Mouse (Mus musculus) liver, embryonic 12.5 days (tissue): ENCODE results near the gene Rnaseh2c. TPM values are rescaled to one million over a fixed set of nuclear protein-coding genes. Genes with fewer than 3 reads are reported as not detected.

Source experiments
- ATAC-seq: fragments of 200-750 bp; cut with Nextera tagmentation; 2 replicates; pipeline ENCODE4 v1.8.0; 2017; ENCODE audit warnings: moderate number of reproducible peaks, mild to moderate bottlenecking, moderate library complexity
- H3K27ac ChIP-seq: fragments of 300-500 bp; sonication (generic); 2 replicates; pipeline ENCODE4 v1.5.1; 2016; ENCODE audit warnings: mild to moderate bottlenecking
- H3K27me3 ChIP-seq: fragments of 300-500 bp; sonication (generic); replicated peaks from 2 replicates; pipeline ENCODE4 v1.6.1; 2016; ENCODE audit warnings: mild to moderate bottlenecking, moderate library complexity
- H3K36me3 ChIP-seq: fragments of 300-500 bp; sonication (generic); 2 replicates; pipeline ENCODE4 v1.6.1; 2016; ENCODE audit warnings: mild to moderate bottlenecking, moderate library complexity
- H3K4me1 ChIP-seq: fragments of 300-500 bp; sonication (generic); 2 replicates; pipeline ENCODE4 v1.6.1; 2016
- H3K4me2 ChIP-seq: fragments of 300-500 bp; sonication (generic); 2 replicates; pipeline ENCODE4 v1.6.1; 2016; ENCODE audit warnings: mild to moderate bottlenecking, moderate library complexity
- H3K4me3 ChIP-seq: fragments of 300-500 bp; sonication (generic); 2 replicates; pipeline ENCODE4 v1.5.1; 2016; ENCODE audit warnings: mild to moderate bottlenecking, moderate library complexity
- H3K9ac ChIP-seq: fragments of 300-500 bp; sonication (generic); 2 replicates; pipeline ENCODE4 v1.6.1; 2016; ENCODE audit warnings: mild to moderate bottlenecking, moderate library complexity
- H3K9me3 ChIP-seq: fragments of 300-500 bp; sonication (generic); replicated peaks from 2 replicates; pipeline ENCODE4 v1.6.1; 2016; ENCODE audit warnings: mild to moderate bottlenecking, moderate library complexity
- WGBS: fragments of 180-500 bp; shearing (Covaris S2); methylation state at CpG from one replicate; pipeline ENCODE4 v1.1.7; 2016; ENCODE audit not compliant: insufficient replicate concordance; 5-methylcytosine and 5-hydroxymethylcytosine counted together
- polyA plus RNA-seq: library from polyadenylated mRNA; unstranded; fragments of >200 nt; fragmentation: Nextera tagmentation; extraction: Ambion mirVana; gene quantifications from 2 replicates; pipeline ENCODE4 v1.2.1, GENCODE M21; 2016

The Rnaseh2c gene
- polyA plus RNA-seq, 1 experiment from 2014 or later = 177 TPM

- Histone ChIP-seq H3K27ac (peak overlapping the region; percentile 92), H3K4me3 (peak overlapping the region; percentile 90), H3K36me3 (peaks cover 52% of the 10 kb centered on the region), H3K9me3 (no peaks in the 10 kb centered on the region), H3K9ac (peak overlapping the region; percentile 92), H3K27me3 (no peaks in the 10 kb centered on the region), H3K4me1 (peaks cover 49% of the 10 kb centered on the region), H3K4me2 (peak overlapping the region; percentile 96)
- no peak for ATAC-seq
- WGBS = 83% methylated on average over 18 of the region's 18 CpGs
Observed at GRCm38 (mm10) chr19:5638416-5639005, 36.8 kb downstream of the Rnaseh2c start.

GRCm38 (mm10) chr19:5640339-5640738 lies 38.7 kb downstream of the Rnaseh2c start:
- Histone ChIP-seq H3K27me3 (no peaks in the 10 kb centered on the region), H3K9me3 (no peaks in the 10 kb centered on the region), H3K27ac (peak overlapping the region; percentile 92; the same call in 1 of the 2 replicates), H3K4me1 (peaks cover 49% of the 10 kb centered on the region), H3K4me3 (no peak overlapping the region), H3K36me3 (peaks cover 69% of the 10 kb centered on the region), H3K4me2 (peak overlapping the region; percentile 6; the same call in 1 of the 2 replicates), H3K9ac (no peak overlapping the region)
- WGBS = 72% methylated on average over 9 of the region's 9 CpGs
- no peak for ATAC-seq

GRCm38 (mm10) chr19:5641021-5641420 lies 39.3 kb downstream of the Rnaseh2c start:
- 78% methylated on average over 17 of the region's 17 CpGs for WGBS
- no peak for ATAC-seq
- no peak overlapping the region for H3K4me2 ChIP-seq
- peaks cover 47% of the 10 kb centered on the region for H3K4me1 ChIP-seq
- no peaks in the 10 kb centered on the region for H3K9me3 ChIP-seq
- no peak overlapping the region for H3K9ac ChIP-seq
- peaks cover 76% of the 10 kb centered on the region for H3K36me3 ChIP-seq
- peak overlapping the region; percentile 38; the same call in 1 of the 2 replicates for H3K27ac ChIP-seq
- no peaks in the 10 kb centered on the region for H3K27me3 ChIP-seq
- no peak overlapping the region for H3K4me3 ChIP-seq

- Histone ChIP-seq H3K27ac (no peak overlapping the region), H3K9ac (no peak overlapping the region), H3K36me3 (peaks cover 82% of the 10 kb centered on the region), H3K4me1 (peaks cover 41% of the 10 kb centered on the region), H3K4me2 (no peak overlapping the region), H3K27me3 (no peaks in the 10 kb centered on the region), H3K9me3 (no peaks in the 10 kb centered on the region), H3K4me3 (no peak overlapping the region)
- WGBS = 81% methylated on average over 8 of the region's 8 CpGs
- no peak for ATAC-seq
Observed at GRCm38 (mm10) chr19:5641641-5642040, 40.0 kb downstream of the Rnaseh2c start.

GRCm38 (mm10) chr19:5645280-5645679 lies 43.6 kb downstream of the Rnaseh2c start:
- Histone ChIP-seq H3K9me3 (no peaks in the 10 kb centered on the region), H3K9ac (no peak overlapping the region), H3K4me2 (no peak overlapping the region), H3K4me1 (peaks cover 43% of the 10 kb centered on the region), H3K27me3 (no peaks in the 10 kb centered on the region), H3K36me3 (peaks cover 83% of the 10 kb centered on the region), H3K4me3 (no peak overlapping the region), H3K27ac (no peak overlapping the region)
- no peak for ATAC-seq
- WGBS = 88% methylated on average over 9 of the region's 9 CpGs

- ATAC-seq = no peak
- peaks cover 83% of the 10 kb centered on the region for H3K36me3 ChIP-seq
- H3K4me2 ChIP-seq = no peak overlapping the region
- no peak overlapping the region; the same call in 1 of the 2 replicates for H3K27ac ChIP-seq
- peaks cover 37% of the 10 kb centered on the region for H3K4me1 ChIP-seq
- no peaks in the 10 kb centered on the region for H3K27me3 ChIP-seq
- no peak overlapping the region for H3K9ac ChIP-seq
- no peak overlapping the region for H3K4me3 ChIP-seq
- H3K9me3 ChIP-seq = no peaks in the 10 kb centered on the region
- WGBS = 84% methylated on average over 8 of the region's 8 CpGs
Observed at GRCm38 (mm10) chr19:5646731-5647330, 45.2 kb downstream of the Rnaseh2c start.

- Histone ChIP-seq H3K4me3 (no peak overlapping the region), H3K36me3 (peaks cover 83% of the 10 kb centered on the region), H3K27me3 (no peaks in the 10 kb centered on the region), H3K9me3 (no peaks in the 10 kb centered on the region), H3K9ac (no peak overlapping the region), H3K27ac (0 out of 2 replicates have a peak overlapping the region, but pooled peaks have one; percentile 59), H3K4me2 (no peak overlapping the region), H3K4me1 (peaks cover 46% of the 10 kb centered on the region)
- 84% methylated on average over 6 of the region's 6 CpGs for WGBS
- no peak for ATAC-seq
Observed at GRCm38 (mm10) chr19:5647791-5648190, 46.1 kb downstream of the Rnaseh2c start.

GRCm38 (mm10) chr19:5648401-5649297 lies 47.0 kb downstream of the Rnaseh2c start:
- ATAC-seq = peak; percentile 77
- WGBS = 10% methylated on average over 26 of the region's 26 CpGs

GRCm38 (mm10) chr19:5649298-5649741 lies 47.6 kb downstream of the Rnaseh2c start:
- Histone ChIP-seq H3K4me3 (peak overlapping the region; percentile 42), H3K9ac (peak overlapping the region; percentile 42), H3K4me2 (peak overlapping the region; percentile 70), H3K4me1 (peaks cover 49% of the 10 kb centered on the region), H3K27ac (peak overlapping the region; percentile 61), H3K9me3 (no peaks in the 10 kb centered on the region), H3K36me3 (peaks cover 84% of the 10 kb centered on the region), H3K27me3 (no peaks in the 10 kb centered on the region)
- ATAC-seq = no peak
- 52% methylated on average over 6 of the region's 6 CpGs for WGBS

More at GRCm38 (mm10) chr19:5648401-5649297, 47.0 kb downstream of the Rnaseh2c start:
- H3K9ac ChIP-seq = peak overlapping the region; percentile 42
- no peaks in the 10 kb centered on the region for H3K9me3 ChIP-seq
- H3K36me3 ChIP-seq = peaks cover 84% of the 10 kb centered on the region
- H3K4me1 ChIP-seq = peaks cover 47% of the 10 kb centered on the region
- peak overlapping the region; percentile 59 for H3K27ac ChIP-seq
- H3K27me3 ChIP-seq = no peaks in the 10 kb centered on the region
- H3K4me2 ChIP-seq = peak overlapping the region; percentile 70
- peak overlapping the region; percentile 42 for H3K4me3 ChIP-seq

GRCm38 (mm10) chr19:5651502-5652274 lies 50.0 kb downstream of the Rnaseh2c start:
- no peaks in the 10 kb centered on the region for H3K9me3 ChIP-seq
- H3K4me2 ChIP-seq = peak overlapping the region; percentile 14
- peaks cover 56% of the 10 kb centered on the region for H3K4me1 ChIP-seq
- H3K36me3 ChIP-seq = peaks cover 84% of the 10 kb centered on the region
- H3K4me3 ChIP-seq = no peak overlapping the region
- no peak overlapping the region for H3K9ac ChIP-seq
- peak; percentile 48 for ATAC-seq
- peak overlapping the region; percentile 49; the same call in 1 of the 2 replicates for H3K27ac ChIP-seq
- WGBS = 66% methylated on average over 13 of the region's 13 CpGs
- H3K27me3 ChIP-seq = no peaks in the 10 kb centered on the region

GRCm38 (mm10) chr19:5652570-5652969 lies 50.9 kb downstream of the Rnaseh2c start:
- Histone ChIP-seq H3K4me1 (peaks cover 52% of the 10 kb centered on the region), H3K36me3 (peaks cover 84% of the 10 kb centered on the region), H3K27ac (no peak overlapping the region), H3K4me2 (no peak overlapping the region; the same call in 1 of the 2 replicates), H3K9ac (no peak overlapping the region), H3K9me3 (no peaks in the 10 kb centered on the region), H3K4me3 (no peak overlapping the region), H3K27me3 (no peaks in the 10 kb centered on the region)
- no peak for ATAC-seq
- WGBS = 83% methylated on average over 6 of the region's 6 CpGs
